Mouse (Mus musculus) liver, postnatal 0 days (tissue): ENCODE measurements at regions not wholly inside any gene's neighbourhood (a gene's known extent, or its start where the extent isn't known, plus 50 kb on each side); places are given as distances from the start of the nearest gene placed in this dataset.

Source experiments
- ATAC-seq: fragments of 200-750 bp; cut with Nextera tagmentation; 2 replicates; pipeline ENCODE4 v1.8.0; 2017; ENCODE audit warnings: mild to moderate bottlenecking, moderate library complexity
- DNase-seq: peaks from one replicate; pipeline ENCODE4 v3.0.0-alpha.2; 2016
- H3K27ac ChIP-seq: fragments of 300-500 bp; sonication (generic); 2 replicates; pipeline ENCODE4 v1.5.1; 2014; ENCODE audit warnings: antibody characterized with exemption, moderate library complexity, mild to moderate bottlenecking, low read depth
- H3K27me3 ChIP-seq: fragments of 300-500 bp; sonication (generic); 2 replicates; pipeline ENCODE4 v1.6.1; 2014; ENCODE audit warnings: low read length, control low read depth, mixed read lengths; ENCODE audit not compliant: insufficient read depth
- H3K36me3 ChIP-seq: fragments of 300-500 bp; sonication (generic); replicated peaks from 2 replicates; pipeline ENCODE4 v1.6.1; 2014; ENCODE audit warnings: mild to moderate bottlenecking, control low read depth, low read length, moderate library complexity, mixed read lengths; ENCODE audit not compliant: insufficient read depth
- H3K4me1 ChIP-seq: fragments of 300-500 bp; sonication (generic); 2 replicates; pipeline ENCODE4 v1.6.1; 2014; ENCODE audit warnings: antibody characterized with exemption, mild to moderate bottlenecking, control low read depth; ENCODE audit not compliant: insufficient read depth
- H3K4me2 ChIP-seq: fragments of 300-500 bp; sonication (generic); 2 replicates; pipeline ENCODE4 v1.6.1; 2014; ENCODE audit warnings: low read depth, mild to moderate bottlenecking, low read length, moderate library complexity, mixed read lengths
- H3K4me3 ChIP-seq: fragments of 300-500 bp; sonication (generic); 2 replicates; pipeline ENCODE4 v1.5.1; 2014; ENCODE audit warnings: low read depth, low read length
- H3K9ac ChIP-seq: fragments of 300-500 bp; sonication (generic); replicated peaks from 2 replicates; pipeline ENCODE4 v1.6.1; 2014; ENCODE audit warnings: mild to moderate bottlenecking, moderate library complexity
- H3K9me3 ChIP-seq: fragments of 300-500 bp; sonication (generic); 2 replicates; pipeline ENCODE4 v1.6.1; 2016; ENCODE audit warnings: mild to moderate bottlenecking, control low read depth, low read length, mixed read lengths
- CTCF ChIP-seq: sonication (generic); IDR thresholded peaks from 2 replicates; pipeline ENCODE4 v1.5.1; 2016; ENCODE audit warnings: antibody characterized with exemption, low read depth
- EP300 ChIP-seq: IDR thresholded peaks from 2 replicates; pipeline ENCODE4 v1.6.1; 2016; ENCODE audit warnings: antibody characterized with exemption, low read depth, mild to moderate bottlenecking
- WGBS: fragments of 180-500 bp; shearing (Covaris S2); extraction: QIAGEN DNeasy Blood & Tissue Kit; methylation state at CpG from one replicate; pipeline ENCODE4 v1.1.7; 2014; ENCODE audit not compliant: insufficient replicate concordance; 5-methylcytosine and 5-hydroxymethylcytosine counted together

DNA sequence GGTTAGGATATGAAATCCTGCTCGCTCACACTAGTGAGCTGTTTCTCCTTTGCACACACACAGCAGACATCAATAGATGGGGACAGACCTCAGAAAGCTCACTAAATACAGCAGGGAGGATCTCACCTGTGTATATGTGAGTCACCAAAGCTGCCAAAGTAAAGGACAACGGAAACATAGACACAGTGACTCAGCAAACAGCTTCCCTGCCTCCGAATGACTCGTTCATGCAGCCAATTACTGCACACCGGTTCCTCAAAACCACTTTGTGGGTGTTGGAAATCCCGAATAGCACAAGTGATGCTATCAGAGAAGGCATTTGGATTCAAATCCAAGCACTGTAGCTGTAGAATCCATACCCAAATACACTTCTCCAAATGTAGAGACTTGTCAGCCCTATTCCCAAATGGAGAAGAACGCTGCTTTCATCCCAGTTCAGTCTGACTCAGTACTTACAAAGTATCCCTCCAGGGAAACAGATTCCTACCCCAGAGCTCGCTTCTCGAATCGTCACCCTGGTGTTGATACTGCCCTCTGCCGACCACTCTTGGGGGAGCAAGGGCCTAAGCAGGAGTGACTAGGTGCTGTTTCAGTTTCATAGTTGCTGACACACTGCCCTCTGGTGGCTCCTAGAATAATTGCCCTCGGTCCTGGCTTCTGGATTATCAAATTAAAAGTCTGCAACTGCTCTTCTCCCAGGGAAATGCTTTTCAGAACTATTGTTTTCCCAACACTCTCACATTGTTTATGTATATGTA is 61.4 kb upstream of the Sestd1 start:
- TF ChIP-seq CTCF (peak; percentile 97), EP300 (no peak)
- DNase-seq (peak; percentile 88), ATAC-seq (peak; percentile 61; the same call in 1 of the 2 replicates)
- H3K4me3 ChIP-seq, result no peak overlapping the region
- H3K4me2 ChIP-seq, result no peak overlapping the region
- H3K4me1 ChIP-seq, result no peaks in the 10 kb centered on the region
- no peaks in the 10 kb centered on the region for H3K9me3 ChIP-seq
- H3K27ac ChIP-seq, result no peak overlapping the region
- H3K36me3 ChIP-seq, result no peaks in the 10 kb centered on the region
- no peaks in the 10 kb centered on the region for H3K27me3 ChIP-seq
- no peak overlapping the region for H3K9ac ChIP-seq
- 31% methylated on average over 12 of the region's 12 CpGs for WGBS

DNA sequence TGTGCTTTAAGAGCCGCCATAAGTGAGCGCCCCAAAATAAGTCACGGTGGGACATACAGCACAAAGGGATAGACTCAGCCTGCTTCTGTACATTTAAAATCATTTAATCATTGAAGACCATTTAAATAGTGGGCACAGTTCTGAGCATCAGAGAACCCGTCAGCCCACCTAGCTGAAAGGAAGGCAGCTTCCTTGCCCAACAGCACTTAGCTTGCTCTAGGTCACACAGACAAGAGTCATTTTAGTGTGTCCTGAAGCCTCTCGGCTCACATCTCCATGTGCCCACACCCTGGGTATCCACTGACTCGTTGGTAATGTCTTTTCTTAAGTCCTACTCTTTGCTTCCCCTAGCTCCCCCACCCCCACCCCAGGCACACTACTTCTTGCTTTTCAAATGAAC is 59.7 kb upstream of the Sestd1 start:
- ATAC-seq (no peak), DNase-seq (no peak)
- Histone ChIP-seq H3K36me3 (no peaks in the 10 kb centered on the region), H3K9ac (no peak overlapping the region), H3K9me3 (no peaks in the 10 kb centered on the region), H3K27ac (no peak overlapping the region), H3K27me3 (no peaks in the 10 kb centered on the region), H3K4me3 (no peak overlapping the region), H3K4me2 (no peak overlapping the region), H3K4me1 (no peaks in the 10 kb centered on the region)
- no peak for TF ChIP-seq CTCF
- no peak for TF ChIP-seq EP300
- 71% methylated on average over 6 of the region's 6 CpGs for WGBS

DNA sequence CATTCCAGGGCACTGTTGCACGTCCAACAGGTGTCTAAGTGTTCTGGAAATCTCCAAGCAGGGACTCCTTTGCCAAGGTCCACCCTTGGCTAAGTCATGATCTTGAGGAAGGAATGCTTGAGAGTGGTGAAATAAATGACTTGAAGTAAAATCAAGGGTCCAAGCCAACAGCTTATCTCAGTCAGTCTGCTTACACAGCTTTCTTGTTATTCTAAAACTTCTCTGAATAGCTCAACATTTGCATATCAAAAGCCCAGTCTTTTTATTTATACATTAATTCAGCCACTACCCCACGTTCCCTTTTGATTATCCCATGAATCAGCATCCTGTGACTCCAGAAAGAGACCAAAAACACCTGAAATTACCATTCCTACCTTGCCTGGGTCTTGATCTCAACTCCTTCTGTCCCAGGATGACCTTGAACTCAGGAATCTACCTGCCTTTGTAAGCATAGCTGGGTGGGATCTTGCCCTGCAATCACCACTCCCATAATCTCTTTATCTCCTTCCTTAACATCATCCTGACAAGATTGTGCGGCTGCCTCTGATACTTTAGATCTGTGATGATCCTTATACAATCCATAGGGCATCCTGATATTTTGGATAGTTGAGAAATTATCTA is 57.5 kb upstream of the Sestd1 start:
- H3K9ac ChIP-seq, result no peak overlapping the region

DNA sequence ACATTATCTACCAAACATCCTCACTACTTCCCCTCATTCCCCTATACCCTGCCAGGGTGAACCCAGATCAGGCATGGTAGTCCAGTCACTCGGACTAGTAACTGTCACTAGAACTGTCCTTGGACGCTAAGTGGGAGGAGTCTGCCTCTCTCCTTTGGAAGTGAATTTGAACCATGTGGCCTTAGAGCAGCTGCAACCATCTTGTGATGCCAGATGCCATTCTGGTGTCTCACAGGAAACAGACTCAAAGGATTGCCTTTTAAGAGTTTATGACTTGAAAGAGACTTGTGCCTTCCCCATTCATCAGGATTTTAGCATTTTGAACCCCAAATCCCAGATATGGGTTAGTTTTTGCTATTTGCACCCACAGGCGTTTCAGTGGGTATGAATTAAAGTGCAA is 56.9 kb upstream of the Sestd1 start:
- ATAC-seq (no peak), DNase-seq (no peak)
- Histone ChIP-seq H3K27ac (no peak overlapping the region), H3K4me2 (no peak overlapping the region), H3K27me3 (no peaks in the 10 kb centered on the region), H3K9me3 (no peaks in the 10 kb centered on the region), H3K4me1 (no peaks in the 10 kb centered on the region), H3K36me3 (no peaks in the 10 kb centered on the region), H3K9ac (no peak overlapping the region), H3K4me3 (no peak overlapping the region)
- WGBS, result 69% methylated on average over 3 of the region's 3 CpGs
- TF ChIP-seq CTCF (no peak), EP300 (no peak)

More for the DNA sequence above, 57.5 kb upstream of the Sestd1 start:
- no peaks in the 10 kb centered on the region for H3K4me1 ChIP-seq
- 63% methylated on average over 3 of the region's 3 CpGs for WGBS
- H3K36me3 ChIP-seq, result no peaks in the 10 kb centered on the region
- H3K9me3 ChIP-seq, result no peaks in the 10 kb centered on the region
- DNase-seq (no peak), ATAC-seq (no peak)
- H3K27ac ChIP-seq, result no peak overlapping the region
- H3K4me3 ChIP-seq, result no peak overlapping the region
- no peak for TF ChIP-seq EP300
- TF ChIP-seq CTCF, result no peak
- no peaks in the 10 kb centered on the region for H3K27me3 ChIP-seq
- no peak overlapping the region for H3K4me2 ChIP-seq

DNA sequence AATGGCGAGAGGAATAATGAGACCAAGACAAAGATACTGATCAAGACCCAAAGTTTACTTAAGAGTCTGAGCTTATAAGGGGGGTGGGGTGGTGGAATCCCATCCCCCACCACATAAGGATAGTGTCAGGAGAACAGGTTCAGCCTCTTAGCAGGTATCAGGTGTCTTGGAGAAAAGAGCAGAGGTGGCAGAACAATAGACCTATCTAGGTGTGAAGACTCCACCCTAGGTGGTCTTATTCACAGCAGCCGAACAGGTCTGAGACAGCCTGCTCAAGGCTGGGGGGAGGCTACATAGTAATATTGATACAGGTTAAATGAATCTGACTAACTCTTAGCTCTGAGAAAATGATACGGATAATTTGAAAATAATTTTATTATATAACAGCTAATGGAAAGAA is 56.4 kb upstream of the Sestd1 start:
- WGBS, result 78% methylated on average over 3 of the region's 3 CpGs

DNA sequence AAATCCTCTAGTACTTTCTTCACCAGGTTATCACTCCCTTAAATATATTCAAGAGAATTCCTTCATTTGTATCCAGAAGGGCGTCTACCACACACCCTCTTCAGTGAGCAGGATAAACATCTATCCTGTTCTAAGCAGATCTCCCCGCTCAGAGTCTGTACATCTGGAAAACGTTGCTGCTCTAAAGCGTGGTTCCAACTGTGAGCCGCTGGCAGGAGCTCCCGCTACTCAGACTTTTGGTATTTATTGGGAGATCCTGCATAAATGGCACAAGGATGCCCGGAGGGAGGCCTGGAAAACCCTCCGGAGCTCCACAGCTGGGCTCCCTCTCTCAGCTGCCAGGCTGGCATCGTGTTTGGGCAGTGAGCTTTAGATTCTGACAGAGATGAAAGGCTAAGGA is 54.3 kb upstream of the Sestd1 start:
- ATAC-seq (no peak), DNase-seq (no peak)
- Histone ChIP-seq H3K4me2 (no peak overlapping the region), H3K36me3 (no peaks in the 10 kb centered on the region), H3K9ac (no peak overlapping the region), H3K4me1 (no peaks in the 10 kb centered on the region), H3K27ac (no peak overlapping the region), H3K4me3 (no peak overlapping the region), H3K9me3 (no peaks in the 10 kb centered on the region), H3K27me3 (no peaks in the 10 kb centered on the region)
- WGBS, result 77% methylated on average over 9 of the region's 9 CpGs
- TF ChIP-seq EP300 (no peak), CTCF (no peak)

More for the DNA sequence above, 56.4 kb upstream of the Sestd1 start:
- no peak overlapping the region for H3K9ac ChIP-seq
- no peak overlapping the region for H3K4me3 ChIP-seq
- ATAC-seq, result no peak
- DNase-seq, result no peak
- H3K4me1 ChIP-seq, result no peaks in the 10 kb centered on the region
- H3K4me2 ChIP-seq, result no peak overlapping the region
- no peaks in the 10 kb centered on the region for H3K9me3 ChIP-seq
- no peaks in the 10 kb centered on the region for H3K27me3 ChIP-seq
- H3K27ac ChIP-seq, result no peak overlapping the region
- no peaks in the 10 kb centered on the region for H3K36me3 ChIP-seq
- TF ChIP-seq EP300 (no peak), CTCF (no peak)
